In the genomic region with DNA sequence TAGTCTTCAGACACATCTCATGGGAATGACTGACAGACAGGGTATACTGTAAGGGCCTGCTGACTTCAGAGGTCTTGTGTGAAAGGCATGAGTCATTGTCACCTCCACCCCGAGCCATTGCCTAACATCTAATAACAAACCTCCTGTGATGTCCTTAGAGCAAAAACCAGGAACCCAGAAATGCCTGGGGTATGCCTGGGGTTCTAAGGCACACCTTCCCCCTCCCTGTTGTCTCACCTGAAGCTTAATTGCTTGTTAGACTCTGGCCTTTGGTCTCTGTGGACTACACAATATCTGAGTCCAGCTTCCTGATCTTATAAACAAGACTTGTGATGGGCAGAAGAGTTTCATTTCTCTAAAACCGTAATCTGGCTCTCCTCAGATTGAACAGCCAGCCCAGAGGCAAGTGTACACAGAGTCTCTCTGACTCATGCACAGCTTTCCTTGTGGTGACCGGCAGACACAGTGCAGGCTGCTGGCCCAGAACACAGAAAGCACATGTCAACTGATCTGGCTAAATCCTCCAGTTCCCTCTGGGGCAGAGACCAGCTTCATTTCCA, we compare ENCODE assay signal across 11 mouse cellular contexts.
DNase-seq lines count a peak whose midpoint lies in the region; ATAC-seq and TF ChIP-seq lines count a peak whose summit lies in the region.
"Had no signal": no experiment of that assay in that cellular context is flagged by ENCODE, and none has a peak within 500 bp of the region (broad histone marks: within the 10 kb centered on the region; RNA-seq: fewer than 3 reads in every experiment).

No protein-coding gene starts in this region.

- DNase-seq in gastrocnemius, adult 2 months, result peak; percentile 63
- no peak for DNase-seq in gastrocnemius, postnatal 4 days (ENCODE audit: low spot score in 2 of 2)
- peak; percentile 80 for DNase-seq in 416B (ENCODE audit: low read depth)
- DNase-seq in fibroblast of lung, adult 2 months (ENCODE audit: low read depth), result peak; percentile 83
- DNase-seq in large intestine, adult 2 months (ENCODE audit: low read depth, low spot score), result peak; percentile 77
- no peak for DNase-seq in T-cell, adult 2 months (ENCODE audit: low spot score)
- DNase-seq in thymus, postnatal 0 days (ENCODE audit: low spot score), result no peak

- intact Hi-C loops in gastrocnemius, adult 2 months (cut with DNase I), result no loop called here

- no peak overlapping the region for H3K4me3 ChIP-seq in gastrocnemius, adult 2 months
- H3K4me3 ChIP-seq: hindbrain, embryonic 15.5 days; limb, embryonic 13.5 days; midbrain, embryonic 15.5 days had no signal

- H3K27ac ChIP-seq in gastrocnemius, adult 2 months, result peak overlapping the region; percentile 70
- H3K27ac ChIP-seq: hindbrain, embryonic 15.5 days; limb, embryonic 13.5 days; midbrain, embryonic 15.5 days had no signal

- no peak for ATAC-seq in erythroid progenitor cell, adult 5-6 weeks (replicated peaks; ENCODE audit: low FRiP score, poor library complexity, severe bottlenecking)
- ATAC-seq: midbrain, embryonic 15.5 days had no signal

- 10% methylated on average over 3 of the region's 3 CpGs for WGBS in large intestine, adult 2 months

- TF ChIP-seq CTCF in gastrocnemius, adult 2 months (IDR thresholded peaks at IDR 0.05), result no peak

Comparison
In these comparisons a context has a peak if more than half of its experiments do, and no peak if none do; other contexts are left out.
1. DNase-seq: peak in gastrocnemius, adult 2 months (single experiment), 416B (single experiment), fibroblast of lung, adult 2 months (single experiment) and large intestine, adult 2 months (single experiment); none in gastrocnemius, postnatal 4 days (0 of 2), T-cell, adult 2 months (single experiment) and thymus, postnatal 0 days (single experiment).